Mouse (Mus musculus) lung, postnatal 14 days (tissue): ENCODE measurements around the gene Mgat4e.

Source experiments
- DNase-seq: peaks from one replicate; pipeline ENCODE4 v3.0.0; 2021

The Mgat4e gene

DNA sequence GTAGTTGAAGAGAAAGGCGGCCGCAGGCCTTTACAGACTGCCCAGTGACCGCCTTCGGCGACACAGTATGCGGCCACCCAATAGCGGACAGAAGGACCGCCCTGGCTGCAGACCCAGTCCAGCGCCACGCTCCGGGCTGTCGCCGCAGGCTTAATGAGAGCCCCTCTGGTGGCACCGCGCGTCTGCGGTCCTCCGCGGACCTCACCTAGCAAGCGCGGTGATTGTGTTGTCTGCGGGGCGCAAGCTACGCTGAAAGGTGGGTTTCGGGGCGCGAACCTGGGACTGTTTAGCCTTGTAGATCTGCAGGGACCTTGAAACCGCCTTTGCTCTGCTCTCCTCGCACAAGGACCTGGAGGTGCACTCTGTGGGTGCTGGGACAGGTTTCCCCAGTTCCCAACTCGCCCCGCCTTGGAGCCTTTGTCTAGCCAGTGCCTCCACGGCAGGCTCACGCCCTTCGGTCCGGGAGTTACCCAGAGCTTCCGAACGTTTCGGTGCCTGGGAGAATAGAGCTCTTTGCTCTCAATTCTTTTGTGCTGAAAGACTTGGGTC lies 36.1 kb downstream of the Mgat4e start:
- DNase-seq = peak; percentile 47

DNA sequence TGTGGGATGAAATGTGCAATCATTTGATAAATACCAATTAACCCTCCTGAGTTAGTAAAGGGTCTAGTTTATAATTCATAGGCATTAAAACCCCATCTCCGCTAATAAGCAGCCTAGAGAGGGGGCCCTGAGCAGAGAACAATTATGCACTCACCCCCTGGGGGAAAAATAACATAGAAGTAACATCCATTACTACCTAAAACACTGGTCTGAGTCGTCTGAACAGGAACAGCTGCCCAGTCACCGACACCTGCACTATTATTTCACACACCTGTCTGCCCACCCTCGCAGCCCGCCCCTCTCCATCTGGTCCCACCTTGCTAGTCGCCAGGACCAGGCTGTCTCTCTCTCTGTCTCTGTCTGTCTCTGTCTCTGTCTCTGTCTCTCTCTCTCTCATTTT lies 36.9 kb downstream of the Mgat4e start:
- no peak for DNase-seq

DNA sequence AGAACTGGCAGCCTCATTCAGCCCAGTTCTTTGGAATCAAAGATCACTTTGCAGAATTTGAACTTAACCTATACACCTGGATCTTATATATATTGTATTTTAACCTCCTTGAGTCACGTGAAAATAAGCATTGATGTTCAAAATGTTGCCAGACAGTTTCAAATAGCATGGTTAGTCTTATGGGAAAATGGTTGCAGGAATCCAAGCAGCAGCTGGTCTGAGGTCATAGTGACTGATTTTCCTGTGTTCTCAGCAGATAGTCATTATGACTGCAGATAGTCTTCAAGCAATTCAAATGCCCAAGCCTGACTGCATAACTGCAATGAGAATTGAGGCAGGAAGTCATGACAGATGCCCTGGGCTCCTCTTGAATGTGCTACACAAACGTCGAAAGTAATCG lies 37.3 kb downstream of the Mgat4e start:
- DNase-seq = no peak

DNA sequence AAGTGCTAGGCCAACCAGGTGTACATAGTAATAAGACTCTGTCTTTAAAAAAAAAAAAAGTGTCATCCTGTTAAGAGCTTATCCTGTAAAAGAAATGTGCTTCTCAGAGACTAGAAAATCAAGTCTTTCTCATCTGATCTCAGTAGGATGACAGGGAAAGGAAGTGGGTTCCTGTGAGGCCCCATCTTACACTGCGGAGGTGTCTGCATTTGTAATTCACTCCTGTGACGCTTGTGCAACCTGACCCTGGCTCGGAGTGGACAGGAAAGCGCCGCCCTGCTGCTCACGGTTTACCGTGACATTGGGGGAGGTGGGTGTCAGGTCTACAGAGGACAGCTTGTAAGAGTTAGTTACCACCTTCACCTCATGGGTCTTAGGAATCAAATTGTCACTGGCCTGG lies 39.5 kb downstream of the Mgat4e start:
- no peak for DNase-seq

DNA sequence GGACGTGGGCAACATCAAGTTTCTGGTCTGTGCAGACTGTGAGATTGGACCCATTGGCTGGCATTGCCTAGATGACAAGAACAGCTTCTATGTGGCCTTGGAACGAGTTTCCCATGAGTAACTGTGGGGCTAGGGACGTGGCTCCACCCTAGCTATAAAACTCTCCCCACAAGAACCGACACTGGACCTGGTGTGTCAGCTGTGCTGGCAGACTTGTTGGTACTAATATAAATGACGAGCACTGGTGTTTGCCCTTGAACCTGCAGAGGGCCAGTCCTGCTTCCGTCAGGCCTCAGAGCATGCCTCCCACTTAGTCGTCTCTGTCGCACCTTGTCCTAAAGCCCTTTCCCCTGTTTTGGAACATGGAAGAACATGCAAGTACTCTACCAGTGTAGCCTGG lies 43.3 kb downstream of the Mgat4e start:
- DNase-seq = no peak

DNA sequence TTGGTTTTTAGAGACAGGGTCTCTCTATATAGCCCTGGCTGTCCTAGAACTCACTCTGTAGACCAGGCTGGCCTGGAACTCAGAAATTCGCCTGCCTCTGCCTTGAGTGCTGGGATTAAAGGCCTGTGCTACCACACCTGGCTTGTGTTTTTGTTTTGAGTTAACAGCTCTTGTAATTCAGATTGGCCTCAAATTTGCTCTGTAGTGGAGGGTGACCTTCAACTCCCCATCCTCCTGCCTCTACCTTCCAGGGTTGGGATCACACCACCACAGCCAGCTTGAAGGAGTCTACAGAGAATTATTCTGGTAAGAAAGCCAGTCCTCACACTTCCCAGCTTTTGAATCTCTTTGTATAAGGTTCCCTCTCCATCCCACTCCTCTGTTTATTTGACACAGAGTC lies 48.6 kb downstream of the Mgat4e start:
- DNase-seq = no peak

DNA sequence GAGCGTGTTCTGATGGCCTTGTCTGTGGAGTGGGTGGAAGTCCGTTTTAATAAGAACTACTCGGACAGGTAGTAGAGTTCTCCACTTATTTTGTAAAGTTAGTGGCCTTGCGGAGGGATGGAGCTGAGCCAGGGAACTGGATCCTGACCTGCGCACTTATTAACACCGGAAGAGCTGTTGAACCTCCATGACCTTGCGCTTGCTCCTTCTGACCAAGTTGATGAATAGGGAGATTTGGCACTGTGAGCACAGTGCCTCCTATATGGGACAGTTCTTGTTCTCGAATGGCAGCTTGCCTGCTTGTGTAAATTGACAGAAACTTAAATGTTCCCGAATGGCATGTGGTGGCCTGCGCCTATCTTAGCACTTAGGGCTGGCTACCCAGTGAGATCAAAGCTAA lies 53.5 kb downstream of the Mgat4e start:
- DNase-seq = no peak

DNA sequence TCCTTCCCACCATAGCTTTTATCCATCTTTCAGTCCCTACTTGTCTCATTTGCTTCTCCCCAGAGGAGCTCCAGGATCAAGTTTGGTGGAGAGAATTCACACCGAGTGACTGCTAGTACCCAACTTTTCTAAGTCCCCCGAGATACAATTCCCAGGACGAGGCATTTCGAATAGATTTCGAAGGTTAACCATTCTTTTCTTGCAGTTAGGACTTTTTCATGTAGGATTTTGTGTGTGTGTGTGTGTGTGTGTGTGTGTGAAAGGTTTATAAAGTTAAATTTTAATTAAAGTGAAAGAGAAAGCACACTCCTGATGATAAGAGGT lies 54.3 kb downstream of the Mgat4e start:
- no peak for DNase-seq

DNA sequence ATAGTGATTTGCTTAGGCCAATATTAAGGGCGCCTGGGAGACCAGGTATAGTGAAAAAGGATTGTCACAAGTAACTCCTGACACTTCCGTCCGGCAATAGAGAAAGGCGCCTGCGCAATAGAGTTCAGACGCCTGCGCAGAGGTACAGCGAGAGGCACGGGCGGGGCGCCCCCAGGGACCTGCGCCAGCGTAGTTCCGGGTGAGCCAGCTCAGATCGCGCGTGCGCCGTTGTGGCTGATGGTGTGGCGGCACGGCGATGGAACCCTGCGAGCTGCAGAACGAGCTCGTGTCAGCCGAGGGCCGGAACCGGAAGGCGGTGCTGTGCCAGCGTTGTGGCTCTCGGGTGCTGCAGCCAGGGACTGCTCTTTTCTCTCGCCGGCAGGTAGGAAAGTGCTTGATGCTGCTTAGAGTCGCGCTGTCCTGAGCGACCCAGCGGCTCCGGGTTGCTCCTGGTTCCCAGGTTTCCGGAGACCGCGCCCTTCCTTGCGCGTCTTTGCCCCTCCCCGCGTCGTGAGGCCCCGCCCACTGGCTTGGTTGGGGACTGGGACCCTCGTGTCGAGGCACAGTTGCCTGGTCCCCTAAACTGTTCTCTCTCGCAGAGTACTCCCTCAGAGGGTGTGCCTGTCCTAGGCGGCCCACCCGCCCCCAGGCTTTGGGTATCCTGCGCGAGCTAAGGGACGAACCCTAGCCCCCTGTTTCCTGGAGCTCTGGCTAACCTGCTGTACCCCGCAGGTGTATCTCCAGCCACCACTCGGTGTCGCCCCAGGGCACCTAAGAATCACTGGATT lies 54.9 kb downstream of the Mgat4e start, which contains the start of gene Rabif:
Rabif (plus strand) TSS at position 221 of the 788 bp plus-strand sequence.
- DNase-seq = peak; percentile 99

DNA sequence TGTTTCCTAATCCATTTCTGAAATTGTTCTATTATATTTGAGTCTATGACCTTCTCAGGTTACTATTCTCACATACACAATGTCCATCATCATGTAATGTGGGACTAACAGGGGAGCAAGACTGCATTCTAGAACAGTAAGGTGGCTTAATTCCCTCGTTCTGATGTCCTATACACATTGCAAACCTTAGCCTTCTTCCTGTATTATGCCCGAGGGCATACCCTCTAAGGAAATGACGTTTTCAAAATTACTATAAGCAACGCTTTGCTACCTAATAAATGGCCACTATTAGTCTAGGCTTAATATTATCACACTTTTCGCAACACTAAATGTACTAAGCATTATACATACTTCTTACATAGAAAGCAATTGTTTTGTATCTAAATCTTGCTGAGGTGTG lies 55.5 kb downstream of the Mgat4e start:
- no peak for DNase-seq

DNA sequence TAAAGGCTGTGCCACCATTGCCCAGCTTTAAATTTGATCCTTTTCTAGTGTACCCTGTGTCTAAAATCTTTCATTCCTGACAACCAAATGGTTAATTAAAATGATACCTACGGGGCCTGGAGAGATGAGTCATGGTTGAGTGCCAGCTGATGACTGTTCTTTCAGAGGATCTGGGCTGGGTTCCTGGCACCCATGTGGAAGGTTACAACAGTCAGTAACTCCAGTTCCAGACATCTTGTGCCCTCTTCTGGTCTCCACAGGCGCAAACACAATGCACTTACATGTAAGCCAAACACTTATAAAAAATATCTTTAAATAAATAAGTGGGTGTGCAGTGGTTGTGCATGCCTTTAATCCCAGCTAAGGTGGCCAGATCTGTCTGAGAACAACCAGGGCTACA lies 56.0 kb downstream of the Mgat4e start:
- no peak for DNase-seq

DNA sequence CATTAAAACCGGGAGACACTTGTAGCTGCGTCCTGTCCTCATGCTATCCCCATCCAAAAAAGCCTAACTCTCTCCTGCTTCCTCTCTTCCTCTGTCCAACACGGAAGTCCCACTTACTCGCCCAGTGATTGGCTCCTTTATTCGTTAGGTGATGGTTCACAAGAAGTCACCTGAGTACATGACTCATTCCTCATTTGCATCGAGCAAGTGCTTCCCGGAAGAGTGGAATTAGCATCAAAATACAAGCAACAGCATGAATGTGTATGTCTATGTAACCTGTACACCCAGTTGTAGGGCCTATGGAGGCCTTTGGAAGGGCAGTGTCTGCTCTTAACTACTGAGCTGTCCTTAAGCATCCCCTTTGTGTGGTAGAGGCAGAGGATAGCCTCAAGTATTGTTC lies 57.2 kb downstream of the Mgat4e start:
- no peak for DNase-seq
